Mouse (Mus musculus): ENCODE results near the gene Cyld. TPM values are rescaled to one million over a fixed set of nuclear protein-coding genes. Genes with fewer than 3 reads are reported as not detected.

The Cyld gene
- 8.1 and 12.3 TPM in 2 replicates for polyA plus RNA-seq (2012; rRNA removed; ENCODE audit: low replicate concordance)

DNA sequence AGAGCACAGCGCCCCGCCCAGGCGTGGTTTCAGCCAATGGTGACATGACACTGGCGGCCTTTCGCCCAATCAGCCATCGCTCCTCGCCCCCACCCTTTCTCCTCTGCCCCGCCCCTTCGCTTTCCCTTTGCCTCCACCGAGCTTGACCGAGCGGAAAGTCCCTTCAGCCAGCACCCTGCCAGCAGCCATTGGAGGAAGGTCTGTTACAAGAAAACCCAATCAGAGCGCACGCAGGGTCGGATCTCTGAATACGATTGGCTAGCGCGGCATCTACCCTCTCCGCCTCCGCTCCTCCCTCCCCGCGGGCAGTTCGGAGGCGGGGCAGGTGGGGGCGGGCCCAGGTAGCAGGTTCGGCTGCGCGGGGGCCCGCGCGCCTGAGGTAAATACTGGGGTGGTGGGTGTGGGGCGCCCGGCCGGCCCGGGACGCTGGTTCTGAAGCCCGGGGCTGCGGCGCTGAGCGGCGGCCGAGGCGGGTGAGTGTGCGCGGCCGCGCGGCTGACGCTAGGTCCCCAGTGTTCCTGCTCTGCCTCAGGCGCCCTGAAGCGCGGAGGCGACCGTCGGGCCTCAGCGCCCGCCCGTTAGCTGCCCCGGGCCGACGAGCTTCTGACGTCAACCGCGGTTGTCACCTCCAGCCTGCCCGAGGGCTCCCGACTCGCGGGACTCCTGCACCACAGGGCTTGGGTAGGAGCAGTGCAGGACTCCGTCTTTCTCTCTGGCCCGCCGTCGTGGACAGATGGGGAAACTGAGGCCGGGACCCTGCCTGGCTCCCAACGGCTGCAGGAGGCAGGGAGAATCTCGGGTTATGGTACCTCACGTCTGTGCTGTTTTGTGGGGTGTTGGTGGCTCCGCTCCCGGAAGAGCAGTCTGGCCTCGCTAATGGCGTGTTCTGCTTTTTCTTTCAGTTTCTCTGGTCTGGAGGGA, at the start of gene Cyld:
TSS of gene Cyld (plus strand) at position 308 of the 921 bp plus-strand sequence.

Other genes with a start within 250 kb of the Cyld start
- gene Nkd1, start 175.7 kb upstream of the Cyld start, polyA plus RNA-seq (2012; rRNA removed; ENCODE audit: low replicate concordance), result 15.2 and 24.2 TPM in 2 replicates
- gene Snx20, start 60.9 kb upstream of the Cyld start, polyA plus RNA-seq (2012; rRNA removed; ENCODE audit: low replicate concordance), result 14.5 and 72.3 TPM in 2 replicates
- 2.8 and 3.6 TPM in 2 replicates for gene Nod2, start 49.7 kb upstream of the Cyld start, polyA plus RNA-seq (2012; rRNA removed; ENCODE audit: low replicate concordance)

Measured in mammary gland, adult 2 months (tissue).